In the genomic region with DNA sequence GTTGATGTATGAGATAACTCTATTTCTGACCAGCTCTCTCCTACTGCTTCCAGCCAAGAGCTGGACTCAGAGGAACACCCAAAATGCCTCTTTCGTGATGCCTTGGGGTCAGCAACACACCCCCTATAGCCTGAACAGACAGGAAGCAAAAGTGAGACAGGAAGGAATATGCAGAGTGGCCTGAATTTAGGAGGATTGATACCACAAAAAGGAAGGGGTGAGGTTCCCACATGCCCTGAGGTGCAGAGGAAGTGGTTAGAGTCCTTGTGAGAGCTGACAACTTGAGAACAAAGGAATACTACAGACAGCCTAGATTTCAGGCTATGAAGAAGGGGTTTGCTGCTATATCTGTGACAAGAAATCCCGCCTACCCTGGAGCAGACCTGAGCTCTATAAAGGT, we compare ENCODE assay signal across 12 mouse cellular contexts.
DNase-seq lines count a peak whose midpoint lies in the region; ATAC-seq lines count a peak whose summit lies in the region.
"Had no signal": no experiment of that assay in that cellular context is flagged by ENCODE, and none has a peak within 500 bp of the region (broad histone marks: within the 10 kb centered on the region; RNA-seq: fewer than 3 reads in every experiment).

No protein-coding gene starts in this region.

- DNase-seq in natural killer cell, adult 2 months (ENCODE audit: low spot score in 2 of 2) = peak; percentile 21 to 23
- peak; percentile 47 for DNase-seq in thymus, postnatal 25 days
- no peak for DNase-seq in kidney, postnatal 36 days
- no peak for DNase-seq in heart, adult 18-20 months
- no peak for DNase-seq in left cerebral cortex, adult 9 months (ENCODE audit: low spot score in 2 of 2)
- DNase-seq: gastrocnemius, postnatal 14 days; heart, postnatal 10 days had no signal

- peak; percentile 97 for ATAC-seq in CD4-positive, CD25-positive, alpha-beta regulatory T cell, adult 4 months
- ATAC-seq in granulocyte monocyte progenitor cell, adult 5-6 weeks (replicated peaks; ENCODE audit: poor library complexity, severe bottlenecking) = peak; percentile 98
- ATAC-seq: intestine, postnatal 0 days; midbrain, embryonic 16.5 days; Patski had no signal

Comparison
In these comparisons a context has a peak if more than half of its experiments do, and no peak if none do; other contexts are left out.
1. DNase-seq: peak in natural killer cell, adult 2 months (2 of 2) and thymus, postnatal 25 days (single experiment); none in kidney, postnatal 36 days (0 of 2), heart, adult 18-20 months (0 of 2) and left cerebral cortex, adult 9 months (0 of 2).